Mouse (Mus musculus) layer of hippocampus, postnatal 10 days (tissue): ENCODE measurements around the gene Tnip1. TPM values are rescaled to one million over a fixed set of nuclear protein-coding genes. Genes with fewer than 3 reads are reported as not detected.
"Not testable (repeated sequence)": the region's sequence is repeated elsewhere in the genome, so short reads cannot be mapped to it uniquely, and the experiment has no call there.

ENCODE experiments used
- DNase-seq, 2 experiments: peaks; one replicate each; pipeline ENCODE4 v3.0.0; 2021; ENCODE audit warnings: low spot score in 2 of 2
- total RNA-seq, 2 experiments: library from RNA; stranded (reverse); gene quantifications; 2 replicates each; pipeline ENCODE4 v1.2.3; 2021

Tnip1 gene
- total RNA-seq, 2 experiments from 2014 or later: 29.0 to 32.2 TPM

DNA sequence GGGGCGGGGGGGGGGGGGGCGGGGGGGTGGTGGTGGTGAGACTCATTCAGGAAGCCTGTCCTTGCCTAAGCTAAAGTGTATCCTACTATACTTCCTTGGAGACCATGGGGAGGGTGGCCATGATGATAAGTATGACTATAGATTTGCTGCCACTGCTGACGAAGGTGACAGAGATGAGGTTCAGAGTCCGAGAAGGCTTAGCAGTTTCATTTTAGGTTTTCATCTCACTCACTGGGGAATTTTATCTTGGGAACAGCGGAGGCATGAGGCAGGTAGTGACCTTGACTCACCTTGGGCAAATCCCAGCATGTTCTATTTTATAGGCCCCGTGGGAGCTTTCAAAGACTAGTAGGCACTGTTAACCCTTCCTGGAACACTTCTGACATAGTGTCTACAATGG lies 10.1 kb upstream of the Tnip1 start:
- DNase-seq: no peak

GRCm38 (mm10) chr11:54972049-54972723 lies 9.5 kb upstream of the Tnip1 start:
- DNase-seq: no peak

DNA sequence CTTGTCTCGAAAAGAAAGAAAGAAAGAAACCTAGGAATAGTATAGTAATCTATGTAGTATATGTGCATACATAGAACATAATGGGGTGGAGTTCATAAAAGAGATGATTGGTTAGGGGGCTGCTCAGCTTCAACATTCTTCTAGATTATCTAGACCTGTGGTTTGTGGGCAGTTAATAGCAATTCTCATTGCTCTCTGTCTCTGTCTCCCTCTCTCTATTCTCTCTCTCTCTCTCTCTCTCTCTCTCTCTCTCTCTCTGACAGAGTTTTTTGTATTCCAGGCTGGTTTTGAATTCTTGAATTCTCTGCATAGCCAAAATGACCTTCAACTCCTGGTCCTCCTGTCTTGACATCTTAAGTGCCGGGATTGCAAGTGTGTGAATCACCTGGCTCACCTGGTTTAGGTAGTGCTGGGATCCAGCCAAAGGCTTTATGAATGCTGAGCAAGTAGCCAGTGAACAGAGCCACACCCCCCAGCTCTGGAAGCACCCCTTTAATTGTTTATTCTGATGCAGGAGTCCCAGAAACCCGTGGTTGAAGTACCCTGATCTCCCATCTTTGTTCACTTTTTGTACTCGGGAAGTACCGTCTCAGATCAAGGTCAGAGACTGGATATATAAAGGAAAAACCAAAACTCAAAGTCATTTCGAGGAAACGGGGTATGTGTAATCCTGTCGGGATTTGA lies 8.8 kb upstream of the Tnip1 start:
- no peak for DNase-seq

GRCm38 (mm10) chr11:54965234-54965633 lies 2.5 kb upstream of the Tnip1 start:
- no peak for DNase-seq

GRCm38 (mm10) chr11:54961921-54962320 lies 796 bp downstream of the Tnip1 start:
- no peak for DNase-seq

- DNase-seq: no peak
Measured at GRCm38 (mm10) chr11:54961164-54961850, 1.4 kb downstream of the Tnip1 start.

GRCm38 (mm10) chr11:54960251-54960650 lies 2.5 kb downstream of the Tnip1 start:
- no peak for DNase-seq

- no peak for DNase-seq
Measured at GRCm38 (mm10) chr11:54958571-54959073, 4.1 kb downstream of the Tnip1 start.

GRCm38 (mm10) chr11:54957708-54958107 lies 5.0 kb downstream of the Tnip1 start:
- DNase-seq: not testable (repeated sequence)

GRCm38 (mm10) chr11:54956912-54957311 lies 5.8 kb downstream of the Tnip1 start:
- DNase-seq: no peak

DNA sequence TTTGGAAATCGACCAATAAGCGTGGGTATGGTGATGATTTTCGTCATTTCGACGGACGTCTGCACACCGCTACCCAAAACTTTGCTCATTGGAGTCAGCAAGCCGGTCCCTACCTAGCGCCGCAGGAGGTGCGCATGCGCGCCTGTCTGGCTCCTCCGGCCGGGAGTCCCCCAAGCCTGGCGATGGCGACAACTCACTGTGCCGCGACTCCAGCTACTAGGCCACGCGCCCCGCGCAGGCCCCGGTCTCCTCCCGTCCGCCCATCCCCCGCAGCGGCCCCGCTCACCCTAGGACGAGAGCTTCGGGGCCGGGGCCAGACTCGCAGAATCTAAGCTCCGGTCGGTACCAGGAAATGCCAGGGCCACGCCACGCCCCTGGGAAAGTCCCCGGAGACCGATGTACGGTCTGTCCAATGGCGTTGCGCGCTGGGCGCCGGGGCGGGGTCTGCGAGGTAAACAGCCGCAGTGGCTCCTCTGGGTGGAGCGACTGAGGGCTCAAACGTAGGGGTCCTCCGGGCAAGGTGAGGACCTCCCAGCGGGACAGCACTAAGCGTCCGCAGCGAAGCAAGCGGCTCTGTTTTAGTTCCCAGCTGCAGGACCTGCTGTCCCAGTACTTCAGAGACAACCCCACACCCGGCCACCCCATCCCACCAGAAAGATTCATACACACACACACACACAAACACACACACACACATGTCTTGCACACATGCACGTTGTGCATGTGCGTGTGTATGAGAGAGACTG lies 6.8 kb downstream of the Tnip1 start:
- DNase-seq: peak; percentile 98 to 99

GRCm38 (mm10) chr11:54955400-54955734 lies 7.3 kb downstream of the Tnip1 start:
- DNase-seq: not testable (repeated sequence)

GRCm38 (mm10) chr11:54954716-54955115 lies 8.0 kb downstream of the Tnip1 start:
- no peak for DNase-seq

DNA sequence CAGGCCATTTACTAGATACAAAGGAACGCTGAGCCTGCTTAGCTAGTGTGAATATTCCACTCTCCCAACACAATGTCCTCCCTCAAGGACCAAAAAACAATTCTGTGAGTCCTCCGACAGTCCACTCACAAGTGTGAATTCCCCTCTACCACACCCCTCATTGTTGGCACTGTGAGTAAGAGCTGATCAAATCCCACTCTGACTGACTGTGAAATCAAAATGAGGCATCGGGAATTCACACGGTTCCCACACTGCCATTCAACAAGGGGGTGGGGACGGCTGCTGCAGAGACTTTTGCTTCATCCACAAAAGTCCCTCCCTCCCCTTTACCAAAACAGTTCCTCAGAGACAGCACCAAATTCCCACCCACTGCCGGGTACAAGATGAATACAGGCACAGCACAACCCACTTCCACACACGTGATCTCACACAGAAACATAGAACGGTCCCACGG lies 8.7 kb downstream of the Tnip1 start:
- DNase-seq: no peak

DNA sequence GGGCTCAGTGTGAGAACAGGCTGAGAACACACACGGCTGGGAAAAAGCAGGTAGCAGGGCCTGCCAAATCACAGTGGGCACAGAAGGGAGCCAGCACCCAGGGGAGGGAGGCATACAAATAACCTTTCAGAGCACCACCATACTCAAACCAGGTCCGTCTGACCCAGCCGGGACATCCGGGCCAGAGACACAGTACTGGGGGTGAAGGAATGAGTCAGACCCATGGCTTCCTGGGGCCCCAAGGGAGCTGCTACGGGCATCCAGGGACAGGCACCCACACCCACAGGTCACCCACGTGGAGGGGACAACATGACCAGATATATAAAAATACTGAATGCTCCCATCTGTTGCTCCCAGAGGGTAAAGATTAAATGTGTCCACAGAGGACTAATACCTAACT lies 10.1 kb downstream of the Tnip1 start:
- no peak for DNase-seq

DNA sequence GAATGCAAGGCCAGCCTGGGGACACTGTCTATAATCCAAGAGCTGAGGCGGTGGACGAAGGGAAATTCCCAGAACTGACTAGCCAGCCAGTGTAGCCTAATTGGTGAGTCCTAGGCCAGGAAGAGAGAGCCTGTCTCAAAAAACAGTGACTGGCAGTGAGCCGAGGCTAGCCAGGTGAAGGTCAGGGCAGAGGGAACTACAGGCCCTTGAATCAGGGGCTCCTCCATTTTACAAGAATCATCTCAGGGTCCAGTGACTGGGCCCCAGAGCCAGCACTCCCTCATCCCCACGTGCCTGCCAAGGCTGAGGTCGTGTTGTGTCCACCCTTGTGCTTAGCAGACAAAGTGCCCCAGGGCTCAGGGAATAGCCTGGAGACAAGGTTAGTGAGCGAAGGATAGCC lies 12.0 kb downstream of the Tnip1 start:
- no peak for DNase-seq

- DNase-seq: no peak
Measured at GRCm38 (mm10) chr11:54949717-54950116, 13.0 kb downstream of the Tnip1 start.

- no peak for DNase-seq
Measured at GRCm38 (mm10) chr11:54944702-54945101, 18.0 kb downstream of the Tnip1 start.

DNA sequence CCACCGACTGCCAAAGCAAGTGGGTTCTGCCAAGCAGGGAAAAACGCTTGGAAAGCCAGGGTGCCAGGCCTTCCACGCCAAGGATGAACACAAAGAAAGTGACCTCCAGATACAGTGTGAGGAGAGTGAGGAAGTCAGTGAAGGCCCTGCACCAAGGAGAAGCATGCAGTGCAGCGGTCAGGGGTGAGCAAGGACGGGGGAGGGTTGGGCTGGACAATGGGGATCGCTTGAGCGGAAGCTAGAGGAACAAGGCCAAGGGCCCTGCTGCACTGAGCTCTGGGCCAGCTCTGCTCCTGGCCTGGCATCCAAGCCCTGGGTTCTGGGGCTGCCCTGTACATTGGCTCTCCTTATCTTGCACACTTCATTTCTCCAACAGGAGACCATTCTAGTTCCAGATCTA lies 22.7 kb downstream of the Tnip1 start:
- DNase-seq: no peak

DNA sequence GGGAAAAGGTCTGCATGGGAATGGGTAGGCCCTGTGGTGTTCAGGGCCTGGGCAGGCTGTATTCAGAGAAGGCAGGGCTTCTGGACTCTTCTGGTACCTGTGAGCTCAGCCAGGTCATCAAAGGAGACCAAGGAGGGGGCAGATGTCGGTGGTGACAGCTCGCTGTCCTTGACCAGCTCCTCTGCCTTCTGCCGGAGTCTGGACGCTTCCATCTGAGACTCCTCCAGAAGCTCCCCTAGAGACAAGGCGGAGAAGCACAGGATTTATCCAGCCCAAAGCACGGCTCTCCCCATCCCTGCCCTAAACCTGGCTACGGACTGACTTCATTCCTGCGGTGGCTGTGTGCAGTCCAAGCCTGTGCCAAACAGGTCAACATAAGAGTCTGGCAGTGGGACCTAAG lies 23.2 kb downstream of the Tnip1 start:
- DNase-seq: no peak

- DNase-seq: no peak
Measured at GRCm38 (mm10) chr11:54936771-54937140, 26.0 kb downstream of the Tnip1 start.
